In genomic region chr2:27621741-27622140, GRCm38 (mm10) we compare ENCODE assay signal across 22 mouse cellular contexts. TPM values are rescaled to one million over a fixed set of nuclear protein-coding genes. Genes with fewer than 3 reads are reported as not detected.
DNase-seq lines count a peak whose midpoint lies in the region; ATAC-seq lines count a peak whose summit lies in the region.
"Had no signal": no experiment of that assay in that cellular context is flagged by ENCODE, and none has a peak within 500 bp of the region (broad histone marks: within the 10 kb centered on the region; RNA-seq: fewer than 3 reads in every experiment).

No protein-coding gene starts in this region.

- H3K27me3 ChIP-seq in embryonic facial prominence, embryonic 13.5 days, result no peaks in the 10 kb centered on the region
- peaks cover 6% of the 10 kb centered on the region; the same call in 1 of the 2 replicates for H3K27me3 ChIP-seq in embryonic facial prominence, embryonic 10.5 days (replicated peaks; ENCODE audit: low read depth, poor library complexity, severe bottlenecking)
- H3K27me3 ChIP-seq in hindbrain, embryonic 13.5 days, result no peaks in the 10 kb centered on the region
- no peaks in the 10 kb centered on the region for H3K27me3 ChIP-seq in hindbrain, embryonic 16.5 days (replicated peaks; ENCODE audit: control insufficient read depth, insufficient read depth, low read length)
- H3K27me3 ChIP-seq in midbrain, embryonic 11.5 days (ENCODE audit: control insufficient read depth, insufficient read depth, low read length), result no peaks in the 10 kb centered on the region
- H3K27me3 ChIP-seq in midbrain, embryonic 10.5 days (ENCODE audit: low read depth, poor library complexity, severe bottlenecking), result 0 out of 2 replicates have a peak, but pooled peaks cover 5% of the 10 kb centered on the region
- H3K27me3 ChIP-seq: embryonic facial prominence, embryonic 12.5 days; hindbrain, embryonic 15.5 days; intestine, embryonic 15.5 days had no signal

- no peak overlapping the region for H3K4me3 ChIP-seq in embryonic facial prominence, embryonic 13.5 days
- H3K4me3 ChIP-seq in embryonic facial prominence, embryonic 10.5 days, result no peak overlapping the region
- H3K4me3 ChIP-seq in hindbrain, embryonic 13.5 days, result no peak overlapping the region
- H3K4me3 ChIP-seq in hindbrain, embryonic 16.5 days (ENCODE audit: low read length), result no peak overlapping the region
- H3K4me3 ChIP-seq in midbrain, embryonic 11.5 days (ENCODE audit: low read depth, low read length), result no peak overlapping the region
- no peak overlapping the region for H3K4me3 ChIP-seq in midbrain, embryonic 10.5 days
- H3K4me3 ChIP-seq: embryonic facial prominence, embryonic 12.5 days; erythroblast, embryonic 14.5 days; forebrain, embryonic 13.5 days; gastrocnemius, adult 2 months; hindbrain, embryonic 15.5 days; intestine, embryonic 15.5 days had no signal

- no peak for ATAC-seq in embryonic facial prominence, embryonic 13.5 days (ENCODE audit: insufficient number of reproducible peaks, insufficient read depth, low FRiP score, low TSS enrichment, low read depth)
- no peak for ATAC-seq in hindbrain, embryonic 13.5 days (ENCODE audit: low FRiP score)
- no peak for ATAC-seq in hindbrain, embryonic 16.5 days
- no peak for ATAC-seq in midbrain, embryonic 11.5 days (ENCODE audit: low FRiP score)
- ATAC-seq: CD4-positive, CD25-positive, alpha-beta regulatory T cell, adult 4 months; forebrain, embryonic 13.5 days; forebrain, postnatal 0 days; intestine, embryonic 15.5 days had no signal

- H3K36me3 ChIP-seq in embryonic facial prominence, embryonic 13.5 days, result no peaks in the 10 kb centered on the region
- H3K36me3 ChIP-seq in embryonic facial prominence, embryonic 10.5 days (replicated peaks), result no peaks in the 10 kb centered on the region
- H3K36me3 ChIP-seq in hindbrain, embryonic 13.5 days, result no peaks in the 10 kb centered on the region
- no peaks in the 10 kb centered on the region for H3K36me3 ChIP-seq in hindbrain, embryonic 16.5 days (ENCODE audit: control insufficient read depth, insufficient read depth, low read length)
- no peaks in the 10 kb centered on the region for H3K36me3 ChIP-seq in midbrain, embryonic 11.5 days (ENCODE audit: control insufficient read depth, insufficient read depth, low read length)
- no peaks in the 10 kb centered on the region for H3K36me3 ChIP-seq in midbrain, embryonic 10.5 days
- H3K36me3 ChIP-seq: embryonic facial prominence, embryonic 12.5 days; hindbrain, embryonic 15.5 days; intestine, embryonic 15.5 days had no signal

- H3K4me2 ChIP-seq in embryonic facial prominence, embryonic 13.5 days, result no peak overlapping the region
- no peak overlapping the region for H3K4me2 ChIP-seq in hindbrain, embryonic 13.5 days
- no peak overlapping the region for H3K4me2 ChIP-seq in hindbrain, embryonic 16.5 days (ENCODE audit: low read length)
- H3K4me2 ChIP-seq in midbrain, embryonic 11.5 days, result no peak overlapping the region
- H3K4me2 ChIP-seq: embryonic facial prominence, embryonic 12.5 days; forebrain, embryonic 13.5 days; heart, embryonic 11.5 days; hindbrain, embryonic 15.5 days; intestine, embryonic 15.5 days had no signal

- no peaks in the 10 kb centered on the region for H3K4me1 ChIP-seq in embryonic facial prominence, embryonic 13.5 days
- H3K4me1 ChIP-seq in embryonic facial prominence, embryonic 10.5 days, result peaks cover 13% of the 10 kb centered on the region
- peaks cover 5% of the 10 kb centered on the region; the same call in 1 of the 2 replicates for H3K4me1 ChIP-seq in hindbrain, embryonic 13.5 days (replicated peaks)
- peaks cover 3% of the 10 kb centered on the region; the same call in 1 of the 2 replicates for H3K4me1 ChIP-seq in hindbrain, embryonic 16.5 days (ENCODE audit: control insufficient read depth, insufficient read depth, low read depth, low read length)
- no peaks in the 10 kb centered on the region; the same call in 1 of the 2 replicates for H3K4me1 ChIP-seq in midbrain, embryonic 11.5 days (ENCODE audit: control insufficient read depth, insufficient read depth, low read length)
- H3K4me1 ChIP-seq in midbrain, embryonic 10.5 days, result peaks cover 14% of the 10 kb centered on the region
- H3K4me1 ChIP-seq: forebrain, embryonic 13.5 days had no signal

- no peaks in the 10 kb centered on the region for H3K9me3 ChIP-seq in embryonic facial prominence, embryonic 13.5 days
- no peaks in the 10 kb centered on the region for H3K9me3 ChIP-seq in embryonic facial prominence, embryonic 10.5 days
- H3K9me3 ChIP-seq in hindbrain, embryonic 13.5 days, result no peaks in the 10 kb centered on the region
- no peaks in the 10 kb centered on the region for H3K9me3 ChIP-seq in hindbrain, embryonic 16.5 days (ENCODE audit: control insufficient read depth, low read length)
- no peaks in the 10 kb centered on the region for H3K9me3 ChIP-seq in midbrain, embryonic 11.5 days (ENCODE audit: control insufficient read depth, low read length)
- H3K9me3 ChIP-seq in midbrain, embryonic 10.5 days (replicated peaks), result no peaks in the 10 kb centered on the region
- H3K9me3 ChIP-seq: embryonic facial prominence, embryonic 12.5 days; forebrain, embryonic 13.5 days; hindbrain, embryonic 15.5 days; intestine, embryonic 15.5 days had no signal

- WGBS in embryonic facial prominence, embryonic 13.5 days, result 53% methylated on average over 3 of the region's 3 CpGs
- 60% methylated on average over 3 of the region's 3 CpGs for WGBS in embryonic facial prominence, embryonic 10.5 days
- WGBS in hindbrain, embryonic 13.5 days, result 72% methylated on average over 3 of the region's 3 CpGs
- WGBS in hindbrain, embryonic 16.5 days, result 62% methylated on average over 3 of the region's 3 CpGs
- 72% methylated on average over 3 of the region's 3 CpGs for WGBS in midbrain, embryonic 11.5 days
- 74% methylated on average over 3 of the region's 3 CpGs for WGBS in midbrain, embryonic 10.5 days

- DNase-seq in embryonic facial prominence, embryonic 10.5 days (ENCODE audit: low spot score), result no peak
- peak; percentile 14 for DNase-seq in midbrain, embryonic 11.5 days (ENCODE audit: low spot score, missing footprints)
- DNase-seq in midbrain, embryonic 10.5 days (ENCODE audit: low spot score), result no peak
- DNase-seq: adrenal gland, adult 2 months; adrenal gland, postnatal 14 days; cerebellum, adult 11-12 months; cerebellum, adult 9-11 months; forebrain, postnatal 0 days; gastrocnemius, adult 2 months; gastrocnemius, postnatal 14 days; heart, adult 11 months; kidney, adult 11 months had no signal

- 0 out of 2 replicates have a peak overlapping the region, but pooled peaks have one; percentile 16 for H3K9ac ChIP-seq in embryonic facial prominence, embryonic 13.5 days
- peak overlapping the region; percentile 1; the same call in 1 of the 2 replicates for H3K9ac ChIP-seq in hindbrain, embryonic 13.5 days
- no peak overlapping the region for H3K9ac ChIP-seq in hindbrain, embryonic 16.5 days (ENCODE audit: low read depth, low read length)
- H3K9ac ChIP-seq in midbrain, embryonic 11.5 days (ENCODE audit: low read length), result no peak overlapping the region
- H3K9ac ChIP-seq: embryonic facial prominence, embryonic 12.5 days; forebrain, embryonic 13.5 days; forebrain, postnatal 0 days; hindbrain, embryonic 15.5 days; intestine, embryonic 15.5 days had no signal

- H3K27ac ChIP-seq in embryonic facial prominence, embryonic 13.5 days, result no peak overlapping the region
- no peak overlapping the region for H3K27ac ChIP-seq in embryonic facial prominence, embryonic 10.5 days (replicated peaks)
- 0 out of 2 replicates have a peak overlapping the region, but pooled peaks have one; percentile 24 for H3K27ac ChIP-seq in hindbrain, embryonic 13.5 days
- H3K27ac ChIP-seq in hindbrain, embryonic 16.5 days (ENCODE audit: low read depth, low read length), result no peak overlapping the region
- no peak overlapping the region for H3K27ac ChIP-seq in midbrain, embryonic 11.5 days (ENCODE audit: low read depth, low read length)
- no peak overlapping the region for H3K27ac ChIP-seq in midbrain, embryonic 10.5 days (replicated peaks)
- H3K27ac ChIP-seq: embryonic facial prominence, embryonic 12.5 days; forebrain, embryonic 13.5 days; gastrocnemius, adult 2 months; hindbrain, embryonic 15.5 days; intestine, embryonic 15.5 days had no signal

RNA-seq across cellular contexts. Expression of gene Rxra, which starts 54.5 kb away (rescaled TPM):
- polyA plus RNA-seq in embryonic facial prominence, embryonic 13.5 days (2015; fragmentation: Nextera tagmentation; extraction: Ambion mirVana), result 16.7 and 18.7 TPM in 2 replicates
- 8.8 and 9.3 TPM in 2 replicates for polyA plus RNA-seq in embryonic facial prominence, embryonic 10.5 days (2016; fragmentation: Nextera tagmentation; extraction: Ambion mirVana)
- 4.6 and 4.7 TPM in 2 replicates for polyA plus RNA-seq in hindbrain, embryonic 13.5 days (2015; fragmentation: Nextera tagmentation; extraction: Ambion mirVana)
- polyA plus RNA-seq in hindbrain, embryonic 16.5 days (2015; fragmentation: Nextera tagmentation; extraction: Ambion mirVana), result 3.4 and 4.0 TPM in 2 replicates
- polyA plus RNA-seq in midbrain, embryonic 11.5 days (2014; fragmentation: Nextera tagmentation; extraction: Ambion mirVana), result 6.7 and 6.9 TPM in 2 replicates
- polyA plus RNA-seq in midbrain, embryonic 10.5 days (2016; fragmentation: Nextera tagmentation; extraction: Ambion mirVana), result 7.5 and 7.6 TPM in 2 replicates

Comparison
In these comparisons a context has a peak if more than half of its experiments do, and no peak if none do; other contexts are left out.
1. H3K9ac ChIP-seq: peak in embryonic facial prominence, embryonic 13.5 days (single experiment) and hindbrain, embryonic 13.5 days (single experiment); none in hindbrain, embryonic 16.5 days (single experiment) and midbrain, embryonic 11.5 days (single experiment).